Mouse (Mus musculus): ENCODE results near the gene Cdh19. TPM values are rescaled to one million over a fixed set of nuclear protein-coding genes. Genes with fewer than 3 reads are reported as not detected.

Gene Cdh19
- total RNA-seq (2023), result not detected

GRCm38 (mm10) chr1:110977484-110977883 is at the start of gene Cdh19:
Gene Cdh19 (minus strand): TSS chr1:110977584.

All from monocyte, adult 59 days (primary cell).